Mouse (Mus musculus): ENCODE measurements at regions not wholly inside any gene's neighbourhood (a gene's known extent, or its start where the extent isn't known, plus 50 kb on each side); places are given as distances from the start of the nearest gene placed in this dataset.

DNA sequence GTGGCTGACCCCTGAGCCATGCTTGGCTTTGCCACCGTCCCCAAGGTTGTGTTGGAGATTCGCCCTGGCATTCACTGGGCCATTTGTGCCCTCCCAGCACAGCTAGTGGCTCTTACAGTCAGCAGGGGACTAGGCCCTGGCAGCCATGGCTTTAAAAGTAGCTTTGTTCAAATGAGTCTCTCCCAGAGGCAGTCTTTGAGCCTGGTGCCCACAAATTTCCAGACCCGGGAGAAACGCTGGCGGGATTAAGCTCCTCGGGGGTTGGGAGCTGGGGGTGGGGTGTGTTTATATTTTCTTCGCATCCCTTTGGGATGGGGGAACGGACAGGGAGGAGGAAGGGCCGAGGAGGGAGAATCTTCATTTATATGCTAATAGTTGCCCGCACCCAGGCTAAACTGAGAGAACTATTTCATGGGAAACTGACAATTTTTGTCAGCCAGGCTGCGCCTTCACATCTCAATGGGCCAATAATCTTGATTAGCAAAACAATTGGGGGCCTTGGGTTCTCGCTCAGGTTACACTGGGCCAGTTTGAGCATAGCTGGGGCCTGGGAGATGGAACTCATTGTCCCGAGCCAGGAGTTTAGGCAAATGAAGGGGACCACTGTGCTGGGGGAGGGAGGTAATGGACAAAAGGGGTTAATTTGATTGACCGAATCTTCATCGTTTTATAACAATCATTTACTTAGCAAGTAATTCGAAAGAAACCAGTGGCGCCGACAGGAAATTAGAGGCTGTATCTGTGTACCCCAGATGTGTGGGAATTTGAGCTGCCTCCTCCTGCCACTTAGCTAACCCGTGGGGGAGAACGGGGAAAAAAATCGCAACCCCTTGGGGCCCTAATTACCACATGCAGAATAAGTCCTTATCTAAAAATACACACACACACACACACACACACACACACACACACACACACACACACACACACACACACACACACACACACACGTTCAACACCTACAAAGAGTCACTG lies 227.7 kb upstream of the Sall1 start:
- TF ChIP-seq CTCF (IDR thresholded peaks at IDR 0.05; ENCODE audit: borderline replicate concordance, extremely low read depth, insufficient read depth, insufficient read length) (no peak), POLR2A (IDR thresholded peaks at IDR 0.05; ENCODE audit: borderline replicate concordance, extremely low read depth, insufficient read depth, insufficient read length, poor library complexity, severe bottlenecking) (no peak)
